11 mouse cellular contexts compared by ENCODE assay signal in genomic region chr1:193751819-193752251, GRCm38 (mm10).
DNase-seq lines count a peak whose midpoint lies in the region; ATAC-seq and TF ChIP-seq lines count a peak whose summit lies in the region.
"Had no signal": no experiment of that assay in that cellular context is flagged by ENCODE, and none has a peak within 500 bp of the region (broad histone marks: within the 10 kb centered on the region; RNA-seq: fewer than 3 reads in every experiment).

No protein-coding gene starts in this region.

- no peaks in the 10 kb centered on the region; the same call in 1 of the 2 replicates for H3K4me1 ChIP-seq in midbrain, postnatal 0 days (ENCODE audit: insufficient read depth, low read length)
- no peaks in the 10 kb centered on the region for H3K4me1 ChIP-seq in intestine, embryonic 15.5 days (replicated peaks)

- H3K9ac ChIP-seq in midbrain, postnatal 0 days (replicated peaks; ENCODE audit: low read length, poor library complexity, severe bottlenecking) = no peak overlapping the region
- H3K9ac ChIP-seq in intestine, embryonic 15.5 days = no peak overlapping the region

- H3K27ac ChIP-seq in midbrain, postnatal 0 days (ENCODE audit: low read depth, low read length) = no peak overlapping the region
- no peak overlapping the region for H3K27ac ChIP-seq in intestine, embryonic 15.5 days

- intact Hi-C loops in left cerebral cortex, postnatal 14 days (cut with DNase I) = no loop called here
- intact Hi-C loops in left cerebral cortex, postnatal 10 days (cut with DNase I) = no loop called here

- ATAC-seq in midbrain, postnatal 0 days (ENCODE audit: low FRiP score) = 0 out of 2 replicates have a peak, but pooled peaks have one; percentile 27
- ATAC-seq in intestine, embryonic 15.5 days = no peak
- no peak for ATAC-seq in granulocyte monocyte progenitor cell, adult 5-6 weeks (replicated peaks; ENCODE audit: poor library complexity, severe bottlenecking)

- no peaks in the 10 kb centered on the region for H3K36me3 ChIP-seq in midbrain, postnatal 0 days (ENCODE audit: insufficient read depth, low read length)
- H3K36me3 ChIP-seq in intestine, embryonic 15.5 days = no peaks in the 10 kb centered on the region

- H3K27me3 ChIP-seq in midbrain, postnatal 0 days (ENCODE audit: insufficient read depth, low read length) = no peaks in the 10 kb centered on the region
- H3K27me3 ChIP-seq in intestine, embryonic 15.5 days (replicated peaks) = no peaks in the 10 kb centered on the region

- no peak overlapping the region for H3K4me3 ChIP-seq in midbrain, postnatal 0 days (ENCODE audit: low read depth, low read length)
- H3K4me3 ChIP-seq in intestine, embryonic 15.5 days (replicated peaks) = no peak overlapping the region

- no peak overlapping the region for H3K4me2 ChIP-seq in midbrain, postnatal 0 days (ENCODE audit: low read depth, low read length, poor library complexity, severe bottlenecking)
- H3K4me2 ChIP-seq in intestine, embryonic 15.5 days (replicated peaks) = no peak overlapping the region
- H3K4me2 ChIP-seq: liver, embryonic 11.5 days had no signal

- WGBS in midbrain, postnatal 0 days = 25% methylated on average over 4 of the region's 4 CpGs
- WGBS in intestine, embryonic 15.5 days = 41% methylated on average over 4 of the region's 4 CpGs

- H3K9me3 ChIP-seq in midbrain, postnatal 0 days (ENCODE audit: low read length) = no peaks in the 10 kb centered on the region
- no peaks in the 10 kb centered on the region for H3K9me3 ChIP-seq in intestine, embryonic 15.5 days

- peak; percentile 19; the same call in 1 of the 2 replicates for TF ChIP-seq CTCF in midbrain, postnatal 0 days (IDR thresholded peaks at IDR 0.05)

- DNase-seq in embryo, embryonic 11 days = peak; percentile 31
- no peak for DNase-seq in embryo, embryonic 9.5 days (ENCODE audit: extremely low spot score)
- DNase-seq in left cerebral cortex, postnatal 14 days (ENCODE audit: low spot score in 2 of 2) = peak; percentile 15 to 50
- no peak for DNase-seq in left cerebral cortex, postnatal 10 days (ENCODE audit: extremely low spot score in 1 of 2, low spot score in 2 of 2)
- DNase-seq in cerebellum, postnatal 25 days = peak; percentile 74 to 76
- peak; percentile 53 for DNase-seq in midbrain, postnatal 0 days (ENCODE audit: low spot score)
- DNase-seq: B cell, adult 2 months; kidney, postnatal 14 days had no signal

Comparison
In these comparisons a context has a peak if more than half of its experiments do, and no peak if none do; other contexts are left out.
1. DNase-seq: peak in embryo, embryonic 11 days (single experiment), left cerebral cortex, postnatal 14 days (2 of 2), cerebellum, postnatal 25 days (2 of 2) and midbrain, postnatal 0 days (single experiment); none in embryo, embryonic 9.5 days (single experiment) and left cerebral cortex, postnatal 10 days (0 of 2).